Mouse (Mus musculus) adrenal gland, postnatal 36 days (tissue): ENCODE data around the gene Lpcat2b. TPM values are rescaled to one million over a fixed set of nuclear protein-coding genes. Genes with fewer than 3 reads are reported as not detected.

Source experiments
- DNase-seq, 2 experiments: peaks; one replicate each; pipeline ENCODE4 v3.0.0; 2021; ENCODE audit warnings: mixed read lengths in 1 of 2
- total RNA-seq, 2 experiments: library from RNA; stranded (reverse); gene quantifications; 2 replicates each; pipeline ENCODE4 v1.2.3; 2021

Lpcat2b gene
- total RNA-seq, 2 experiments from 2014 or later = not detected

GRCm38 (mm10) chr5:107448784-107449183, 17.4 kb downstream of the Lpcat2b start:
- no peak for DNase-seq

GRCm38 (mm10) chr5:107449620-107450019, 18.3 kb downstream of the Lpcat2b start:
- no peak for DNase-seq

GRCm38 (mm10) chr5:107450299-107450698, 18.9 kb downstream of the Lpcat2b start:
- DNase-seq = no peak

- DNase-seq = no peak
These were observed 31.1 kb downstream of the Lpcat2b start for GRCm38 (mm10) chr5:107462147-107463076.

GRCm38 (mm10) chr5:107466501-107466900, 35.2 kb downstream of the Lpcat2b start:
- DNase-seq = no peak

- no peak for DNase-seq
These were observed 35.7 kb downstream of the Lpcat2b start for GRCm38 (mm10) chr5:107467098-107467497.

GRCm38 (mm10) chr5:107470600-107471329, 39.4 kb downstream of the Lpcat2b start:
- no peak for DNase-seq

- DNase-seq = no peak
These were observed 48.8 kb downstream of the Lpcat2b start for GRCm38 (mm10) chr5:107480194-107480593.

Other genes starting within 250 kb of the Lpcat2b start
- gene Tgfbr3, start 141.9 kb upstream of the Lpcat2b start, total RNA-seq = 100 to 1,000 TPM; 233 to 271 TPM
- gene Brdt, start 100.4 kb upstream of the Lpcat2b start, total RNA-seq = 1 to 10 TPM; 2.3 to 2.4 TPM
- 1 to 10 TPM in 1 of 2 experiments, under 1 TPM in 1; 0.63 to 2.2 TPM for gene Ephx4, start 28.8 kb upstream of the Lpcat2b start, total RNA-seq
- gene Btbd8, start 6.4 kb downstream of the Lpcat2b start, total RNA-seq = 1 to 10 TPM; 5.3 to 7.0 TPM
- gene Gm42669, start 76.1 kb downstream of the Lpcat2b start, total RNA-seq = not detected
- under 1 TPM in 1 of 2 experiments, not detected in 1; 0.07 TPM for gene 1700028K03Rik, start 103.2 kb downstream of the Lpcat2b start, total RNA-seq
- 10 to 100 TPM; 14.2 to 15.8 TPM for gene Rpap2, start 165.8 kb downstream of the Lpcat2b start, total RNA-seq
- gene Glmn, start 166.3 kb downstream of the Lpcat2b start, total RNA-seq = 10 to 100 TPM in 1 of 2 experiments, 1 to 10 TPM in 1; 6.9 to 11.3 TPM